Mouse (Mus musculus) left cerebral cortex, adult 2 months (tissue): ENCODE data around the gene Inpp5d. TPM values are rescaled to one million over a fixed set of nuclear protein-coding genes. Genes with fewer than 3 reads are reported as not detected.
A peak's percentile ranks its signal among the peaks of the same experiment; 100 is the strongest.

Experiments used
- DNase-seq, 2 experiments: peaks; one replicate each; pipeline ENCODE4 v3.0.0; 2021 to 2022; ENCODE audit warnings: low spot score in 2 of 2, mixed read lengths in 1 of 2; ENCODE audit errors: extremely low spot score in 1 of 2
- H3K27ac ChIP-seq: fragments of 200-600 bp; 2 replicates; pipeline ENCODE4 v1.8.1; 2022
- H3K4me3 ChIP-seq: fragments of 200-600 bp; 2 replicates; pipeline ENCODE4 v1.8.1; 2022
- CTCF ChIP-seq: fragments of 200-600 bp; IDR thresholded peaks from 2 replicates; pipeline ENCODE4 v1.8.1; 2022; ENCODE audit warnings: antibody characterized with exemption, mild to moderate bottlenecking, moderate library complexity
- intact Hi-C: fragments of 180-260 bp; cut with DNase I; formaldehyde crosslinking; loops from one replicate; pipeline ENCODE4 v1.15.1; 2025
- total RNA-seq, 2 experiments: library from RNA; stranded (reverse); gene quantifications; 2 replicates each; pipeline ENCODE4 v1.2.3; 2021

The Inpp5d gene
- total RNA-seq, 2 experiments from 2014 or later: 16.7 to 20.1 TPM

DNA sequence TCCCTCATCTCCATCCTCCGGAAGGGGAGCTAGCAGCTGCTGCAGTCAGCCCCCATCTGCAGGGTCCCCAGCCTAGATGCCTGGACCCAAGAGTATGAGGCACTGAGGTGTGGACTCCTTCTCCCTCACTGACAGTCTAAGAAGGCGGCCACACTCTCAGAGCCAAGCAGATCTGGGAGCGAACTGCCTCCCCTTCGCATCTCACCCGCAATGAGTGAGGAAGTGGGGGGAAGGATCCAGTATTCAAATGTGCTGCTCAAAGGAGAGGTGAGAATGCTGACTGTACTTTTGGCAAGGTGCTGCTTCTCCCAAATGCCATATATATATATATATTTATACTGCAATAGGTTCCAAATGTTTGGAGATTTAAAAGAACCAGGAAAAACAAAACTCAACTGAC, 16.7 kb upstream of the Inpp5d start:
- Histone ChIP-seq H3K27ac (peak overlapping the region; percentile 82), H3K4me3 (no peak overlapping the region)
- intact Hi-C loops: loop anchor here (1.0 kb wide), 1 partner anchor 9 kb away; no protein-coding TSS in a partner anchor
- DNase-seq: peak in 1 of 2 experiments; percentile 51
- TF ChIP-seq CTCF: no peak

- DNase-seq: peak in 1 of 2 experiments; percentile 28
- no peak for TF ChIP-seq CTCF
- peak overlapping the region; percentile 71 for H3K27ac ChIP-seq
- intact Hi-C loops: loop anchor here (1.0 to 5.0 kb wide), 4 partner anchors 16 to 117 kb away; partner anchors contain the start of gene Neu2
- no peak overlapping the region for H3K4me3 ChIP-seq
Measured at GRCm38 (mm10) chr1:87605296-87605695, 14.8 kb upstream of the Inpp5d start.

DNA sequence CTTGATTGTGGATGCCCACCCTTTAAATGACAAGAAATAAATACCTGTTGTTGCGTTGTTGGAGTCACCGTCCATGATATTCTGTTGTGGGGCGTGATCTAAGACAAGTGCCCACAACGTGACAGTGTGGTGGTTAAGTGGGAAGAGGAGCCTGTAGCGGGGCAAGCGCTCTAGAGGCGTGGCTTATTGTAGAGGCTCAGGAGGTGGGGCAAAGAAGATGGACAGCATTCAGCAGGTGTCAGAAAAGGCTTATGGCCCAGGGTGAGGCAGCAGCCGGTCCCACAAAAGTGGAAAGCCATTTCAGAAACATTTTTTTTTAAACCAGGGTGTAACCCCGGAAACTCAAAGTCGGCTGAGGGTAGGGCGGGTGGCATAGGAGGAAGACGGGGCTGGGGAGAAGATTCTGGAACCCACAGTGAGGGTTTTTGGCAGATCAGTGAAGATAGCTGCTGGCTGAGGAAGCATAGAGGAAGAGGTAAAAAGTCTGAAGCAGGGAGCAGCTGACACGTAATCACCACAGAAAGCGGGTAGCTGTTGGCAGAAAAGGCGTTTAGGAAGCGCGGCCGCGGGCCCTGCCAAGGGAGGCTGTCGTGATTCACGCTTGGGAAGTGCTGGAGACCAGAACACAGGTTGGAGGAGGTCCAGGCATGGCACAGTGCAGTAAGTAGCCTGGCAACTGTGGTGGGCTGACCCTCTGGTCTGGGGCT, 12.6 kb upstream of the Inpp5d start:
- DNase-seq: peak; percentile 69 to 79
- peak overlapping the region; percentile 71 for H3K27ac ChIP-seq
- H3K4me3 ChIP-seq: no peak overlapping the region
- intact Hi-C loops: loop anchor here (2.0 to 5.0 kb wide), 5 partner anchors 51 to 115 kb away; partner anchors contain the start of gene Neu2
- TF ChIP-seq CTCF: no peak

DNA sequence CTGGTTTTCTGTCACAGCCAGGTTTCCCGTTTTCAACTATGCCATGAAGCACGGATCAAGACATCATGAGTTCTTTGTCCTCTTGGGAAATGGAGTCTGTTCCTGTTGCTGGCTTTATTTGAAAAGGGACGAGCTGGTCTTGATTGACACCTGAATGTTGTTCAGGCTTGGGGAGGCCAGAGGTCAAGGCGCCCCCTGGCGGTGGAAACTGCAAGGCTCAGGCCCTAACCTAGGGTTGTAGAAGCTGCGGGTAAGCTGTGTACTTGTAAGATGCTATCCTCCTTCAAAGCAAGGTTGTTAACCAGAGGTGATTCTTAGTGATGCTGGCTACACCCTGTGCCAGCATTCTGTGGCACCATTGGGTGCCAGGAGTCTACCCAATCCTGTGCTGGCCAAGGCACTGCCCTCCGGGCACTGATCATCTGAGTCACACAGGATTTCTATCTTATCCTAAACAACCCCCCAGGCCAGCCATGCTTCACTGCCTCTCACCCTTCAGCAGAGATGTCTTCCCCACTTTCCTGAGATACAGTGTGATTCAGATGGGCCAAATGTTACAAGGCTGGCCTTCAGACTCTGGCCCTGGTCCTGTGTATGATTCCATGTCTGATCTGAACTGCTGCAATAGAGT, 11.6 kb upstream of the Inpp5d start:
- no peak overlapping the region for H3K4me3 ChIP-seq
- intact Hi-C loops: loop anchor here (5.0 kb wide), 3 partner anchors 71 to 114 kb away; partner anchors contain the start of gene Neu2
- peak overlapping the region; percentile 71 for H3K27ac ChIP-seq
- TF ChIP-seq CTCF: peak; percentile 74
- peak in 1 of 2 experiments; percentile 47 for DNase-seq

DNA sequence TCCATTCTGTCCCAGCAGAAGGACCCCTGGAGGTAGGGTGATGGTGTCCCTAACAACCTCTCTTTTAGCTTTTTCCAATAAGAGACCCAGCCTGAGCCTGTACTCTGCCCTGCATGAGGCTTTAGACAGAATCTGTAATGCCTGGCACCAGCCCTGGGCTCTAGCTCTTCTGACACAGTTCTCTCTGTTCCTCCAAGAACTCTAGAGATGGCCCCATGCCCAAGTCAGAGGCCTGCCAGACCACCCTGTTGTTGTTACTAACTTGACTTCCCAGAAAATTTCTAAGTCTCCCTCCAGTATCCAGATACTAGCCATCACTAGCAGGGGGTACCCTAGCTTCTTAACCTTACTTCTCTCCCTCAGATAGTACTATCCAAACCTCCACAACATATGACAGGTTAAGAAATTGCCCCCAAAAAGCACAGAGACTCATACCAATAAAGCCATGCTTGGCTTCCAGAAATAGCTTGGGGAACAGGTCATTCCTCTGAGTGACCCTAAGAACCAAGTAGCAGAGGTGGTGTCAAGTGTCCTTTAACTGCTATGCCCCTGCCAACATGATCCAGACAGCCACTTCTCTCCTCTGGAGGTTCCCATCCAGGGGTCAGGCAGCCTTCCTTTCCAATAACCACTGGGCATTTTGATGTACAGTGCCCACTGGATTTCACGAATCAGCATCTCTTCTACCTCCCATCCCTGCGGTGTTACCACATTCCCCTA, 5.4 kb upstream of the Inpp5d start:
- no peak for DNase-seq
- no peak overlapping the region for H3K27ac ChIP-seq
- no peak overlapping the region for H3K4me3 ChIP-seq
- TF ChIP-seq CTCF: no peak
- intact Hi-C loops: no loop called here

DNA sequence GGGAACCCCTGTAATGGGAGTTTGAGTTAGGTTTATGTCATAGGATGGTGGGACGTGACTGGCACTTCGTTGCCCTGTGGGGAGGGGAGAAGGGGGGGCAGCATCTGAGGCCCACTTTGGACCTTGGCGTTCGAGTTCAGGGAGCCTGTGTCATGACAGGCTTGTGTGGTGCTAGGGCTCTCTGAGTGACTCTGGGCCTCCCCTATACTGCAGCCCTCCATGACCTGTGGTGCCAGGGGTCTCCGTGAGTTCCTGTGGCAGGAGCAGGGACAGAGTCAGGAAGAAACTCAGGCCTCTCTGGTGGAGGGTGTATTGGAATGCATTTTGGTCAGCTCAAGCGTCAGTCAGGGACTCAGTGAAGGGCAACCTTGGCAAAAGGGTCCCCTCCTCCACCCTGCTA, 581 bp downstream of the Inpp5d start:
- DNase-seq: no peak
- Histone ChIP-seq H3K4me3 (peak overlapping the region; percentile 31), H3K27ac (peak overlapping the region; percentile 69)
- intact Hi-C loops: no loop called here
- no peak for TF ChIP-seq CTCF

DNA sequence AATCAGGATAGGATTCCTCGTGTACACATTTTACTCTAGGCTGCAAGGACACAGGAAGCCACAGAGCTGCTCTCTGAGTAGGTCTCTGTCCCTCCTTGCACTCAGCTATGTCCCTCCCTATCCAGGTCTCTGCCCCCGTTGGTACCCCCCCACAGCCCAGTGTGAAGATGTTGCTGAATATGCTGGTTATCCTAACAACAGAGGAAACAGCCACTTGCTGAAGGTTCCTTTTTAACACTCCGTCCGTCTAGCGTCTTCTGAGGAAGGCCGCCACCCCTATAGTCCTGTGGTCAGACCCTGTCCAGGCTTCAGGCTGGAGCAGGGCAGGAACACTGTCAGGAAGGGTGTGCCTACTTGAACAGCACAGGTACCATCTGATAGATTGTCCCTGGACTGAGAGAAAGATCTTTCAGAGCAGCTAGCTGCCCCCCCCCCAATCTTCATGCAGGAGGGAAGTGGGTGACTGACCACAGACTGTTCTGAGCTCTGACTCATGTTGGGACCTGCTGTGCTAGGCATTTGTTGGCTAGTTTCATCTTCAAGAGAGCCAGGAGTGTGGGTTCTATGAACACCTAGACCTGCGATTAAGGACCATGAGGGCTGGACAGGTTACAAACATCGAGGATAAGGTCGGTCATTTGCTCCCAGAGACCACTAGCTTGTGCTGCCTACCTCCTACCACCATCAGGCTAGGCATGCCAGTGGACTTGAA, 1.2 kb downstream of the Inpp5d start:
- TF ChIP-seq CTCF: no peak
- intact Hi-C loops: no loop called here
- Histone ChIP-seq H3K27ac (peak overlapping the region; percentile 69; the same call in 1 of the 2 replicates), H3K4me3 (peak overlapping the region; percentile 31)
- DNase-seq: no peak

DNA sequence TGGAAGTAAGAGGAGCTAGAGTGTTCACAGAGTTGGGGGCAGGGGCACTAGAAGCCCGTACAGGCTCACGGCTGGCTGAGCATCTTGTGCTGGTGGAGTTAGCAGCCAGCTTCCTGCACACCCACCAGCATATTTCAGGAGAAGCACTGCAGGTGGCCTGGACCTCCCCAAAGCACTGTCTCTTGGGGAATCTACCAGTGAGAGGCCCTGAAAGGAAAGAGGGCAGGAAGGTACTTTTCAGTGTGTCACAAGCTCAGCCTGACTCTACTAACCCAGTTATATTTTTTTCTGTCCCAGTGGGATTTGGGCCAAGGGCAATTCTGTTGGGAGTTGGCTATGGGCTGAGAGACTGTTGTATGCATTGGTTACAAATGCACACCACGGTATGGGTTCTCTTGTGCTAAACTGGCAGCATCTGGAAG, 1.8 kb downstream of the Inpp5d start:
- peak in 1 of 2 experiments; percentile 50 for DNase-seq
- intact Hi-C loops: no loop called here
- no peak for TF ChIP-seq CTCF
- Histone ChIP-seq H3K27ac (peak overlapping the region; percentile 21; the same call in 1 of the 2 replicates), H3K4me3 (no peak overlapping the region)

DNA sequence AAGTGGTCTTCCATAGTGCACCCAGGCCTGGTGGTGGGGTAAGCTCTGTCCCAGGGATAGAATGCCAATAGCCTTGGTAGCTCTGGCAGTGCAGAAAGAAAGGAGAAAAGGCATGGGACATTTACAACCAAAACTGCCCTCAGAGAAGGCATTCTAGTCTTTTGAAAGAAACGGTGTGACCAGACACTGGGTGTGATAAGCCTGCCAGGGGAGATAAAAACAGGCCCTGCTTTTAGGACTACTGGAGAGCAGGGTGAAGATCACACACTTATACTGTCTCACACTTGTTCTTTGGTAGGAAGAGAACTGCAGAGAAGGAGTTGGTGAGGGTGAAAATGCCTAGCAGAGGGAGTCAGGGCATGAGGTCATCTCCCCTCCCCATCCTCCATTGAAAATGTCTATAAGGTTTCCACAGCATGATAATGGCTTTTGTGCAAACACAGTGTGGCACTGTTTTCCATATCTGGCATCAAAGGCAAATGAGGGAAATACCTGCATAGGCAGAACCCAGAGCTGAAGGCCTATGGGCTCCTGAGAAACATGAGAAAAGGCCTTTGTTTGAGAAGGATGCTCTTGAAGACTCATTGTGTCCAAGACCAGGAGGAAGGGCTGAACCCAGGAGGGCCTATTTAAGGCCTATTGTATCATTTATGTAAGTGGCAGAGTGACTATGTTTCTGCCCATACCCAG, 4.0 kb downstream of the Inpp5d start:
- Histone ChIP-seq H3K27ac (no peak overlapping the region), H3K4me3 (no peak overlapping the region)
- intact Hi-C loops: no loop called here
- TF ChIP-seq CTCF: no peak
- DNase-seq: no peak

DNA sequence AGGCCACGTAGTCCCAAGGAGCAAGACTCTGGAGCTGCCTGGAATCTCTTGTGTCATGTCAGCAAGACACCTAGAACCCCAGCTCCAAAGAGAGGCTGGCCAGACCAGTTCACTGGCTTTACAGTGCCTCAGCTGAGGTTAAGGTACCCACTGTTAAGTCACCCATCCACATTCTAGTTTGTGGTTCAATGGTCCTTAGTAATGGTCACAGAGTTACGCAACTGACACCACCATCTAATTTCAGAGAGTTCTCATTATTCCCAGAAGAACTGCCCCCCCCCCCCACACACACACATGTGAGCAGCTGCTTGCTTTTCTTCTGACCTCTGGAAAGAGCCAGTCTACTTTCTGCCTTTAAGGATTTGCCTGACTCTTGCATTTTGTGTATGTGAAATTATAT, 4.7 kb downstream of the Inpp5d start:
- no peak for TF ChIP-seq CTCF
- Histone ChIP-seq H3K27ac (no peak overlapping the region), H3K4me3 (no peak overlapping the region)
- intact Hi-C loops: no loop called here
- DNase-seq: no peak
